Mouse (Mus musculus) hematopoietic stem cell, adult 5-6 weeks (primary cell): ENCODE data around the gene Rps25. TPM values are rescaled to one million over a fixed set of nuclear protein-coding genes. Genes with fewer than 3 reads are reported as not detected.
A peak's percentile ranks its signal among the peaks of the same experiment; 100 is the strongest.
"Not testable (repeated sequence)": the region's sequence is repeated elsewhere in the genome, so short reads cannot be mapped to it uniquely, and the experiment has no call there.

Source experiments
- ATAC-seq, 2 experiments: fragments of 125-278 bp in 1 of 2; replicated peaks in 1 of 2; 2 replicates each; pipeline ENCODE4 v1.8.0; 2016 to 2017; ENCODE audit warnings: inconsistent platforms in 2 of 2, mild to moderate bottlenecking in 2 of 2, moderate number of reproducible peaks in 2 of 2, low read depth in 1 of 2, moderate TSS enrichment in 1 of 2; ENCODE audit not compliant: low FRiP score in 2 of 2, poor library complexity in 2 of 2, severe bottlenecking in 2 of 2, insufficient read depth in 1 of 2, low TSS enrichment in 1 of 2
- total RNA-seq: library from RNA; stranded (forward); fragments of 172-1452, 232-1000 nt; gene quantifications from 2 replicates; pipeline ENCODE4 v1.2.3, GENCODE M21; 2017

Rps25 gene
- 1,716 and 2,164 TPM in 2 replicates for total RNA-seq

- ATAC-seq, result peak; percentile 94
Observed at GRCm38 (mm10) chr9:44406906-44407751, at the start of gene Rps25, which contains the start of gene Trappc4. Gene Rps25, plus strand, starts transcription at chr9:44407139. Gene Trappc4, minus strand, starts transcription at chr9:44407600.

GRCm38 (mm10) chr9:44357207-44357606 is 49.7 kb upstream of the Rps25 start:
- peak; percentile 29 to 42; a peak in 2 of 4 replicates for ATAC-seq

- ATAC-seq, result peak; percentile 88 to 98
Observed at GRCm38 (mm10) chr9:44361190-44361917, 45.6 kb upstream of the Rps25 start, which contains the start of gene Vps11. Gene Vps11, minus strand, starts transcription at chr9:44361670.

GRCm38 (mm10) chr9:44361931-44362330 is 45.0 kb upstream of the Rps25 start:
- ATAC-seq, result not testable (repeated sequence)

- ATAC-seq, result no peak
Observed at GRCm38 (mm10) chr9:44364480-44364879, 42.5 kb upstream of the Rps25 start.

- ATAC-seq, result no peak
Observed at GRCm38 (mm10) chr9:44373386-44373785, 33.6 kb upstream of the Rps25 start.

- ATAC-seq, result no peak
Observed at GRCm38 (mm10) chr9:44376141-44376540, 30.8 kb upstream of the Rps25 start.

GRCm38 (mm10) chr9:44377335-44377734 is 29.6 kb upstream of the Rps25 start:
- ATAC-seq, result not testable (repeated sequence)

GRCm38 (mm10) chr9:44378153-44378730 is 28.7 kb upstream of the Rps25 start:
- no peak for ATAC-seq

GRCm38 (mm10) chr9:44379054-44379834 is 27.7 kb upstream of the Rps25 start, which contains the start of gene Hyou1:
Gene Hyou1, plus strand, starts transcription at chr9:44379490.
- peak; percentile 96 for ATAC-seq

- ATAC-seq, result no peak
Observed at GRCm38 (mm10) chr9:44379862-44380261, 27.1 kb upstream of the Rps25 start.

- no peak for ATAC-seq
Observed at GRCm38 (mm10) chr9:44384596-44384995, 22.3 kb upstream of the Rps25 start.

GRCm38 (mm10) chr9:44387221-44387620 is 19.7 kb upstream of the Rps25 start:
- ATAC-seq, result no peak

- ATAC-seq, result peak in 1 of 2 experiments; percentile 57; a peak in 2 of 4 replicates
Observed at GRCm38 (mm10) chr9:44389273-44389672, 17.7 kb upstream of the Rps25 start.

- peak; percentile 62 to 68; a peak in 3 of 4 replicates for ATAC-seq
Observed at GRCm38 (mm10) chr9:44391466-44391865, 15.5 kb upstream of the Rps25 start.

GRCm38 (mm10) chr9:44396684-44397411 is 10.1 kb upstream of the Rps25 start, which contains the start of gene Slc37a4:
Gene Slc37a4, plus strand, starts transcription at chr9:44396852.
- ATAC-seq, result peak; percentile 97 to 99
